Mouse (Mus musculus) hindbrain, embryonic 16.5 days (tissue): ENCODE measurements around the gene Qrfp. TPM values are rescaled to one million over a fixed set of nuclear protein-coding genes. Genes with fewer than 3 reads are reported as not detected.

Experiments used
- ATAC-seq: fragments of 200-750 bp; cut with Nextera tagmentation; 2 replicates; pipeline ENCODE4 v1.8.0; 2017; ENCODE audit warnings: moderate TSS enrichment, moderate library complexity
- H3K27ac ChIP-seq: fragments of 300-500 bp; sonication (generic); 2 replicates; pipeline ENCODE4 v1.5.1; 2014; ENCODE audit warnings: low read depth, mild to moderate bottlenecking, control low read depth, low read length, moderate library complexity
- H3K27me3 ChIP-seq: fragments of 300-500 bp; sonication (generic); replicated peaks from 2 replicates; pipeline ENCODE4 v1.6.1; 2014; ENCODE audit warnings: low read length; ENCODE audit not compliant: control insufficient read depth, insufficient read depth
- H3K36me3 ChIP-seq: fragments of 300-500 bp; sonication (generic); 2 replicates; pipeline ENCODE4 v1.6.1; 2014; ENCODE audit warnings: mild to moderate bottlenecking, low read length, moderate library complexity, mixed read lengths; ENCODE audit not compliant: control insufficient read depth, insufficient read depth
- H3K4me1 ChIP-seq: fragments of 300-500 bp; sonication (generic); 2 replicates; pipeline ENCODE4 v1.6.1; 2014; ENCODE audit warnings: low read depth, low read length; ENCODE audit not compliant: control insufficient read depth, insufficient read depth
- H3K4me2 ChIP-seq: fragments of 300-500 bp; sonication (generic); 2 replicates; pipeline ENCODE4 v1.6.1; 2014; ENCODE audit warnings: mild to moderate bottlenecking, low read length, control low read depth, moderate library complexity
- H3K4me3 ChIP-seq: fragments of 300-500 bp; sonication (generic); 2 replicates; pipeline ENCODE4 v1.5.1; 2014; ENCODE audit warnings: mild to moderate bottlenecking, low read length, control low read depth, moderate library complexity
- H3K9ac ChIP-seq: fragments of 300-500 bp; sonication (generic); 2 replicates; pipeline ENCODE4 v1.6.1; 2014; ENCODE audit warnings: low read depth, mild to moderate bottlenecking, control low read depth, low read length, moderate library complexity
- H3K9me3 ChIP-seq: fragments of 300-500 bp; sonication (generic); 2 replicates; pipeline ENCODE4 v1.6.1; 2014; ENCODE audit warnings: mild to moderate bottlenecking, low read length, moderate library complexity; ENCODE audit not compliant: control insufficient read depth
- WGBS: fragments of 180-500 bp; shearing (Covaris S2); extraction: QIAGEN DNeasy Blood & Tissue Kit; methylation state at CpG from one replicate; pipeline ENCODE4 v1.1.7; 2014; 5-methylcytosine and 5-hydroxymethylcytosine counted together
- polyA plus RNA-seq: library from polyadenylated mRNA; unstranded; fragments of >200 nt; fragmentation: Nextera tagmentation; extraction: Ambion mirVana; gene quantifications from 2 replicates; pipeline ENCODE4 v1.2.1, GENCODE M21; 2015

Qrfp gene
- polyA plus RNA-seq, 1 experiment from 2014 or later = not detected

DNA sequence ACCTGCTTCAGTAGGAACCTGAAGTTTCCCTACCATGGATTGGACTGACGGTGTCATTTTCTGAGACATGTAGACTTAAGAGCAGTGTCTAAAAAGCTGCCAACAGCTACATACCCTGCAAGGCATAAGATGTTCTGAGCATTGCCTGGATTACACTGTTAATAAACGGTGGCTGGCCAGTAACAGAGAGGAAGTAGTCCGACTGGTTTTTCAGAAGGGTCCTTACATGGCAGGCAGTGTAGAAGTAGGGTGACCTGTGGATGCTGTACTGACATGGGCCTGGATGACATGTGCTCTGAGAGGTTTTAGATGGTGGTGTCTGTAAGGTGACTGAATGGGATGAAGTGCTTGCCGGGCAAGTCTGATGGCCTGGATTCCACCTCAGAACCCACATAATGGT is 42.6 kb downstream of the Qrfp start:
- 84% methylated on average over 4 of the region's 4 CpGs for WGBS
- no peaks in the 10 kb centered on the region for H3K9me3 ChIP-seq
- H3K4me3 ChIP-seq = no peak overlapping the region
- H3K36me3 ChIP-seq = no peaks in the 10 kb centered on the region
- ATAC-seq = no peak
- no peak overlapping the region for H3K9ac ChIP-seq
- H3K4me1 ChIP-seq = peaks cover 17% of the 10 kb centered on the region
- no peak overlapping the region for H3K4me2 ChIP-seq
- no peaks in the 10 kb centered on the region for H3K27me3 ChIP-seq
- no peak overlapping the region for H3K27ac ChIP-seq

DNA sequence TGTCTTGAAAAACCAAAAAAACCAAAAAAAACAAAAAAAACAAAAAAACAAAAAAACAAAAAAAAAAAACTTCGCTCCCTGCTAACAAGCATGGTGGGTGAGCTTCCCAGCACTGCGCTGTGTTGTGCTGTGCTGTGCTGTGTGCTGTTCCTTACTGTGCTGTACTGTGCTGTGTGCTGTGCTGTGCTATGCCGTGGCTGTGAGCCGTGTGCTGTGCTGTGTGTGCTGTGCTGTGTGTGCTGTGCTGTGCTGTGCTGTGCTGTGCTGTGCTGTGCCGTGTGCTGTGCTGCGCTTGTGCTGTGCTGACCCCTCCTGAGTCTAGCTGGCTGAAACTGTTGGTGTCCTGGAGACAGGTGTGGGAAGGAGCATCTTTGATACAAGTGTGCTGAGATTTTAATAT is 43.3 kb downstream of the Qrfp start:
- H3K4me2 ChIP-seq = no peak overlapping the region
- no peaks in the 10 kb centered on the region for H3K9me3 ChIP-seq
- H3K36me3 ChIP-seq = no peaks in the 10 kb centered on the region
- peak; percentile 59; the same call in 1 of the 2 replicates for ATAC-seq
- H3K27me3 ChIP-seq = no peaks in the 10 kb centered on the region
- H3K4me3 ChIP-seq = no peak overlapping the region
- 95% methylated on average over 6 of the region's 6 CpGs for WGBS
- peaks cover 23% of the 10 kb centered on the region for H3K4me1 ChIP-seq
- H3K9ac ChIP-seq = no peak overlapping the region
- H3K27ac ChIP-seq = no peak overlapping the region

DNA sequence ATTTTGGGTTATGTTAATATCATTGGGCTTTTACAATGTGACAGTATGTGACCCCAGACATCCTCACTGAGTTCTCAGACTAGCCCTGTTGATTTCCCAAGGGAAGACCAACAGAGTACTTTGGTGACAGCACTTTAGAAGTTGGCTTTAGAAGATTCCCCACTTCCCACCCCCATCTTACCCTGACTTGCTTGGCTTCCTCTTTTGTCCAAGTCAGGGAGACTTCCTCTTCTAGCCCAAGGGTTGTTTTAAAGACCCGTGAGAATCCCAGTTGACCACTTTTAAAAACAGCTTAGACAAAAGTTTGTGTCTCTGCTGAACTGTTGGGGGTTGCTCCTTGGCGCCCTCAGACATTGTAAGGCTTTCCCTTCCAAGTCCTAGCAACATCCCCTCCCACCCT is 47.1 kb downstream of the Qrfp start:
- Histone ChIP-seq H3K27ac (peak overlapping the region; percentile 16; the same call in 1 of the 2 replicates), H3K27me3 (no peaks in the 10 kb centered on the region), H3K36me3 (no peaks in the 10 kb centered on the region), H3K4me2 (no peak overlapping the region), H3K4me1 (peaks cover 44% of the 10 kb centered on the region), H3K4me3 (no peak overlapping the region), H3K9ac (no peak overlapping the region), H3K9me3 (no peaks in the 10 kb centered on the region)
- 12% methylated on average over 2 of the region's 2 CpGs for WGBS
- no peak for ATAC-seq

DNA sequence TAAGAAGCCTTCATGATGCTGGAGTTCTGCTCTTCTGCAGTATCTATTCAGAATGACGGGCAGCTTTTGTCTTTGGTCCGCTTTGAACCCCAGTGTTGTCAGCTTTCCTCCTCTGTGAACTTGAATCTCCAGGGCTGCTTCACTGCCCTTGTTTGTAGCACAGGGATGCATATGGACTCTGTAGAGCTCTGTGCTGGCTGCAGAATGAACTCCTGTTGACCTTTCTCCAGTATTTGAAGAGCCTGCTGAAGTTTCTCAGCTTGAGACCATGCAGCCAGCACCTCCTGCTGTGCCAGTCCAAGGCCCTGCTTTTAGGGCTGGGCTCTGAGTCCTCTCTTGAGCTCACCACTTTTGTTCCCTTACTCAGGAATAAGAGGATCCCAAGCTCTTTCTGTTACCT is 47.5 kb downstream of the Qrfp start:
- H3K9ac ChIP-seq = no peak overlapping the region
- H3K4me1 ChIP-seq = peaks cover 44% of the 10 kb centered on the region
- no peak for ATAC-seq
- H3K36me3 ChIP-seq = no peaks in the 10 kb centered on the region
- no peak overlapping the region for H3K4me2 ChIP-seq
- H3K27ac ChIP-seq = no peak overlapping the region; the same call in 1 of the 2 replicates
- no peaks in the 10 kb centered on the region for H3K9me3 ChIP-seq
- 12% methylated on average over 2 of the region's 2 CpGs for WGBS
- no peak overlapping the region for H3K4me3 ChIP-seq
- H3K27me3 ChIP-seq = no peaks in the 10 kb centered on the region

DNA sequence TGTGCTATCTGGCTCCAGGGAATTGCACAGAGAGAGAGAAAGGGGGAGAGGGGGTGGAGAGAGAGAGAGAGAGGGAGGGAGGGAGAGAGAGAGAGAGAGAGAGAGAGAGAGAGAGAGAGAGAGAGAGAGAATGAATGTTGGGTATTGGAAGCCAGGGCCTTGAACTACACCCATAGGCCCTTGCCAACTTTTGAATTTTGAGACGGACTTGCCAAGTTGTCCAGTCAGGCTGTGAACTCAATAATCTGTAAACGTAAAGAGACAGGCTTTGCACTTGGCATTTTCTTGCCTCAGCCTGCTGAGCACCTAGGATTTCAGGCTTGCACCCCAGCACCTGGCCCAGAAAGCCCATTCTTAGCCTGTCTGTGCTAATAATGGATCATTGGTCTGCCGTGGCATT is 48.2 kb downstream of the Qrfp start:
- H3K9me3 ChIP-seq = no peaks in the 10 kb centered on the region
- 25% methylated on average over 3 of the region's 3 CpGs for WGBS
- no peaks in the 10 kb centered on the region for H3K27me3 ChIP-seq
- ATAC-seq = no peak
- no peaks in the 10 kb centered on the region for H3K36me3 ChIP-seq
- H3K27ac ChIP-seq = no peak overlapping the region
- peaks cover 44% of the 10 kb centered on the region for H3K4me1 ChIP-seq
- peak overlapping the region; percentile 85 for H3K4me2 ChIP-seq
- no peak overlapping the region for H3K4me3 ChIP-seq
- no peak overlapping the region for H3K9ac ChIP-seq

DNA sequence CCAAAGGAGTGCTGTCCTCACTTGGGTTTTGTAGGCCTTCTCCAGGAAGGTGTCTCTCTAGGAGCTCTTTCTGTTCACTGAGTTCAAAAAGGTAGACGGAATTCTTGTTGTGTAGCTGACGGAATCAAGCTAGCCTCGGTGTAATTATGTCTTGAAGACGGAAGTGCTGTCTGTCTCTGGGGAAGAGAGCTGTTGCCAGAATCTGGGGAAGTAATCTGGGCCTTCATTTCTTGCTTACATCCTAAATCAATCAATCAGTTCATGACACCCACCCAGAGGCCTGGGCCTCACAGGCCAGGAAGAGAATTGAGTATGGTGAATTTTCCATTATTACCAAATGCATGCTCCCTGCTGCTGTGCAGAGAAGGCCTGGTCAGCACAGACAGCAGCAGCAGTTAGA is 48.8 kb downstream of the Qrfp start:
- peak overlapping the region; percentile 42; the same call in 1 of the 2 replicates for H3K9ac ChIP-seq
- no peaks in the 10 kb centered on the region for H3K36me3 ChIP-seq
- ATAC-seq = no peak
- H3K9me3 ChIP-seq = no peaks in the 10 kb centered on the region
- peaks cover 44% of the 10 kb centered on the region for H3K4me1 ChIP-seq
- peak overlapping the region; percentile 62 for H3K4me3 ChIP-seq
- no peaks in the 10 kb centered on the region for H3K27me3 ChIP-seq
- peak overlapping the region; percentile 85 for H3K4me2 ChIP-seq
- no peak overlapping the region for H3K27ac ChIP-seq
- WGBS = 7% methylated on average over 4 of the region's 4 CpGs

DNA sequence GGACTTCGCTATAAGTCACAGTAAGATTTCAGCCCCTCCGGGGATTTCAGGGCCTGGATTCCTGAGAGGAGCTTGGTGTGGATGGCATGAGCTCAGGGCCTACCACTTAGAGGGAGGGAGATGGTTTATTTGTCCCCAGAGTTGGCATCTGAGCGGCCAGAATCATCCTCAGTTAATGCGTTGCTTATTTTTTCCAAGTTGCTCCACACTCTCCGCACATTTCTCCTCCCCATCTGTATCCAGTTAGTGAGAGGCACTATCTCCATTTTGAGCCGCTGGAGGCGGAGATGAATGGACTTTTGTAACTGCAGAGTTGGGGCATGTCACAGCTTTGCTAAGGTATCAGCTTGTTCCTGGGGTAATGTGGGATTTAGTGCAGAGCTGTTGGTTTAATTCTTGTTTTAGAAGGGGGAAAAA is 49.3 kb downstream of the Qrfp start:
- Histone ChIP-seq H3K4me1 (peaks cover 44% of the 10 kb centered on the region), H3K36me3 (no peaks in the 10 kb centered on the region), H3K4me3 (peak overlapping the region; percentile 62), H3K9ac (peak overlapping the region; percentile 42), H3K9me3 (no peaks in the 10 kb centered on the region), H3K27ac (peak overlapping the region; percentile 23; the same call in 1 of the 2 replicates), H3K4me2 (peak overlapping the region; percentile 85), H3K27me3 (no peaks in the 10 kb centered on the region)
- ATAC-seq = no peak
- 9% methylated on average over 7 of the region's 7 CpGs for WGBS

DNA sequence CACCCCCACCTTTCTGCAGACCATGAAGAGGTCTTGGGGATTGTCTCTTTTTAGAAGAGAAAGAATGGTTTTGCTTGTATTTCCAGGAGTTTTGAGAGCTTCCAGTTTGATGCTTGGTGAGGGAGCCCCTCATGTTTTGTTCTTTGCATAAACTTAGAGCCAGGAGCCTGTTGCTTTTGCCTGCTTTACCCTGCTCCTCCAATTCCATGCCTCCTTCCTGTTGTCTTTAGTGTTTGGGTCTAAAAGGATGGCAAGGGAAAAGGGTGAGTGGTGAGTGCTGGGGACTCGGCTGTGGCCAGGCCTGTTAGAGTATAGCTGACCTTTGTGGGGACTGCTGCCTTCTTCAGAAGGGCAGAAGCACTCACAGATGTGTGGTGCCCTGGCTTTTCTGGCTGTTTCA is 49.9 kb downstream of the Qrfp start:
- Histone ChIP-seq H3K27ac (peak overlapping the region; percentile 70; the same call in 1 of the 2 replicates), H3K4me1 (peaks cover 44% of the 10 kb centered on the region), H3K4me2 (peak overlapping the region; percentile 85), H3K36me3 (no peaks in the 10 kb centered on the region), H3K9ac (peak overlapping the region; percentile 69), H3K27me3 (no peaks in the 10 kb centered on the region), H3K4me3 (peak overlapping the region; percentile 62), H3K9me3 (no peaks in the 10 kb centered on the region)
- ATAC-seq = no peak
- WGBS = 0% methylated on average over 1 of the region's 1 CpGs

DNA sequence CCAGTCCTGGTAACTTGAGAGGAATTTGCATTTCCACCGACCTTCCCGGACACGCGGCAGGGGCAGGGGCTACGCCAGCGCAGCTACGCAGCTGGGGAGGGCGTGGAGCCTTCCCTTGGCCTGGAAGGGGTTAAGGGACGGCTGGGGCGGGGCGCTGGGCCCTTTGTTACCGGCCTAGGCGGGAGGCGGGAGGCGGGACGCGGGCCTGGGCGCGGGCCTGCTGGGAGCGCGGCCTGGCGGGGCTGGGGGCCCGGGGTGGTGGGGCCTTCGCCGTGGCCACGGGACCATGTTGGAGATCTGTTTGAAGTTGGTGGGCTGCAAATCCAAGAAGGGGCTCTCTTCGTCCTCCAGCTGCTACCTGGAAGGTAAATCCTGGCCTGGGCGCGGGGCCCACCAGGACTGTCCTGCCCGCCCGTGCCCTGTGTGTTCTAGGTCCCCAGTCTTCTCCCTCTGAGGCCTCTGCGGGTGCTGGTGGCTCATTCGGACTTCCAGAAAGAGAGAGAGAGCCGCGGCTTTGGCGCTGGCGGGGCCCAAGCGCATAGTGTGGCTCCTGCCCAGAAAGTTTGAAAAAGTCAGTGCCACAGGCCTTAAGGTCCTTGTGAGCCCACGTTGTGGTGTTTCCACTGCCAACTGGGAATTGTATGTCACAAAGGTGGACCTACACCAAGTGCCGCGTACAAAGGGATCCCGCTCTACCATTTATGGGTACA is 50.5 kb downstream of the Qrfp start:
- H3K4me1 ChIP-seq = peaks cover 44% of the 10 kb centered on the region
- under 1% methylated on average over 35 of the region's 42 CpGs for WGBS

More for the DNA sequence above, 50.5 kb downstream of the Qrfp start:
- Histone ChIP-seq H3K27me3 (no peaks in the 10 kb centered on the region), H3K9ac (peak overlapping the region; percentile 69), H3K27ac (peak overlapping the region; percentile 70), H3K4me3 (peak overlapping the region; percentile 62), H3K4me2 (peak overlapping the region; percentile 85), H3K9me3 (no peaks in the 10 kb centered on the region), H3K36me3 (no peaks in the 10 kb centered on the region)
- ATAC-seq = peak; percentile 88
